Mouse (Mus musculus): ENCODE results near the gene Pip4k2b.

- TF ChIP-seq MAX (IDR thresholded peaks at IDR 0.05; ENCODE audit: low read length) (peak; percentile 82), CTCF (conservative IDR thresholded peaks at IDR 0.05 in 1 of 2, IDR thresholded peaks at IDR 0.05 in 1 of 2; ENCODE audit: low read depth in 2 of 2, low read length in 2 of 2) (no peak), POLR2A (IDR thresholded peaks at IDR 0.05; ENCODE audit: low read depth, low read length) (peak; percentile 15; the same call in 1 of the 2 replicates), CHD2 (IDR thresholded peaks at IDR 0.05; ENCODE audit: low read length) (0 out of 2 replicates have a peak, but pooled peaks have one; percentile 1), MXI1 (IDR thresholded peaks at IDR 0.05; ENCODE audit: low read depth, low read length) (peak; percentile 70; the same call in 1 of the 2 replicates), SIN3A (IDR thresholded peaks at IDR 0.05; ENCODE audit: low read length) (no peak), GABPA (IDR thresholded peaks at IDR 0.05; ENCODE audit: insufficient replicate concordance, low read depth, low read length) (no peak), NELFE (IDR thresholded peaks at IDR 0.05; ENCODE audit: low read depth, low read length) (no peak), TCF12 (IDR thresholded peaks at IDR 0.05; ENCODE audit: low read depth, low read length) (0 out of 2 replicates have a peak, but pooled peaks have one; percentile 2), USF2 (conservative IDR thresholded peaks at IDR 0.05; ENCODE audit: low read depth, low read length) (no peak)
Observed at GRCm38 (mm10) chr11:97686322-97686908, 58.1 kb downstream of the Pip4k2b start.
